Mouse (Mus musculus) adrenal gland, postnatal 25 days (tissue): ENCODE measurements at regions not wholly inside any gene's neighbourhood (a gene's known extent, or its start where the extent isn't known, plus 50 kb on each side); places are given as distances from the start of the nearest gene placed in this dataset.
"Not testable (repeated sequence)": the region's sequence is repeated elsewhere in the genome, so short reads cannot be mapped to it uniquely, and the experiment has no call there.

Experiments used
- DNase-seq: peaks from one replicate; pipeline ENCODE4 v3.0.0; 2021; ENCODE audit warnings: mixed read lengths

DNA sequence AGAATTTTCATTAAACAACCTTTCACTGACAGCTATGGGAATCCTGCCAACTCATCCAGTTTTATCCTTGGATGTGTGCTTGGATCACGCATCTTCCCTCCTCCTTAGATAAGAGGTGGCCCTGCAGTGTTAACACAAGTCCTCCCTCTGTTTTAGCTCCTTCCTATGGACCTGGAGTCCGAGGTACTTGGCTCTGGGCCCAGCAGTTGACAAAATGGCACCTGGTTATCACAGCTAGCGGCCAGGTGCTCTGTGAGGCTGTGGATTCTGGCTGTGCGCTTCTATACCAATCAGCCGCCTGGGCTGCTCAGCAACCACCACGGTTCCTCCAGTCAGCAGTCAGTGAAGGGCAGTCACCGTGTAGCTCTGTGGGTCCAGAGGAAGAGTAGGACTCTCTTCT is 157.4 kb downstream of the Prdm2 start:
- no peak for DNase-seq

DNA sequence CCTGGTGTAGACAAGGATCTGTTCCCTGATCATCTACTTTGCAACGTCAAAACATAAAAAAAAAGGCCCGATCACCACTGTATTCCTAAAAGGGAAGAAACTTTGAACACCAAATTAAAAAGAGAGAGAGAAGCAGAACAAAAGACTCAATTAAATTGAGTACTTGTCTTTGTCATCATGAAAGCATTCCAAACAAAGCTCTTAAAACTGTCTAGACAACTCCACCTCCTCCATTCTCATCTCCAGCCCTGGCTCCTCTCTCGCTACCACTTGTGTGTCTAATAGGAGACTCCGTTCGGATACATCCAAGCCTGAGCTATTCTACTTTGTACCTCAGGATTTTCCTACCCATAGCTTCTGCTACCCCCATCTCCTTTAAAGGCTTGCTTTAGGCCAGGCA is 159.8 kb downstream of the Prdm2 start:
- DNase-seq, result no peak

DNA sequence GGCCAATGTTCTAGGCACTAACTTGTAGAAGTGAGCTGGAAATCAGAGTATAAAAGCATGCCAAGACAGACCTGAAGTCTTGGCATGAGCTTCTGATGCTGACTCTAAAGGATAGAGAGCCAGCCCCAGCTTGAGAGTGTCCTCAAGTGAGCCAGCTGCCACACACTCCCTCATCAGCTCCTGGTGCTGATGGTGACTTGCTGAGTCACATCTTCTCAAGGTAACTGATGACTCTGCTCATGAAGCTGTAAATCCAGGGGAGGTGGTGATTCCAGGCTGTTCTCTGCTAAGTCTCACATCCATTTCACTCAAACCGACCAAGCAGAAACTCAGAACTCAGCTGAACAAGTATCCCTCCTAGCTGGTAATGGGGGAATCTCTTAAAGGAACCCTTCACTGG is 161.6 kb downstream of the Prdm2 start:
- no peak for DNase-seq

DNA sequence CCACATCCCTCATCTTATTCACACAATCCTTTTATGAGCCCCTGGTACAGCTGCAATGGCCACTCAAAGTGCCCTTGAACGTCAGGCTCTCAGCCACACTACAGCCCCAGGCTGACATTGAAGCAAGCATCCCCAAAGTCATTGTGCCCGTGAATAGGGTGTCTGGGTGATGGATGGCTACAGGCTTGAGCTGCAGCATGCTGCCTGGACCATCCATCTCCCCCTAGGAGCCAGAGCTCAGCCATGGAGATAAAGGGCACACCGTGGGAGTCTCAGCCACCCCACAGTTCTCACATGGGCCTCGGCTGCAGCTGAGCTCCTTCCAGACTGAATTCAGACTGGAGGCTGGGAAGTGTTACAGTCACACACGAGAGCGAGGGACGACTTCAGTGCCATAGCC is 167.6 kb downstream of the Prdm2 start:
- DNase-seq, result no peak

DNA sequence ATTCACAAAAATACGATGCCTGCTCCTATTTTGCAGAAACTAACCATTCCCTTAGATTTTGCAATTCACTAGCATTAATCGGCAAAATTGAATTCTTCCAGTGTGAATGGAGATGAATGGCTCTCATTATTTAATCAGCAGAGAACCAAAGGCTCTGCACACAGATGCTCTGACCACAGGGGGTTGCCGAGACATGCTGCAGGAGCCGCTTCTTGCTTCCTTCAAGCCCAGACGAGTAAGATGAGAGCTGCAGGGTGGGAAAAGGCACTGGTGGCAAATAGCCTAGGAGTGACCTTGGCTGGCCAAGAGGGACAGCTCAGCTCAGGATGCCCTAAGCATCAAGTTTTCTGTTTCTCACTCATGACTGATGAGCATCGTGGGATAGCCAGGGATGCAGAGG is 170.0 kb downstream of the Prdm2 start:
- no peak for DNase-seq

DNA sequence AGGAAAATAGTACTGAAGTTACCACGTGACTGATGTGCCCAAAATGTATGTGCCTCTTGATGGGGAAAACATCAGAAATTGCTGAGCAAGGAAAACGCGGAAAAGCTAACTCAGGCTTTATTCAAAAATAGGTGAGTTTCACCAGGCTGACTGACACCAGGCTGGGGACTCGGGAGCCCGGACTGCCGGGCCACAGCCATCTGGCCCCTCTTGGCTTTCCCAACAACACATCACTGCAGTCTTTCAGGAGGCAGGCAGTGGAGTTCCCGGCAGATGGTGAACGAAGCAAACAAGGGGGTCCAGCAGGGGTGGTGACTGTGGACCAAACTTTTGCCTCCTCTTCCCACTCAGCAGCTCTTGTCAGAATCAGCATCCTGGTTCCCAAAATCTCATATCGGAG is 174.2 kb downstream of the Prdm2 start:
- DNase-seq, result no peak

DNA sequence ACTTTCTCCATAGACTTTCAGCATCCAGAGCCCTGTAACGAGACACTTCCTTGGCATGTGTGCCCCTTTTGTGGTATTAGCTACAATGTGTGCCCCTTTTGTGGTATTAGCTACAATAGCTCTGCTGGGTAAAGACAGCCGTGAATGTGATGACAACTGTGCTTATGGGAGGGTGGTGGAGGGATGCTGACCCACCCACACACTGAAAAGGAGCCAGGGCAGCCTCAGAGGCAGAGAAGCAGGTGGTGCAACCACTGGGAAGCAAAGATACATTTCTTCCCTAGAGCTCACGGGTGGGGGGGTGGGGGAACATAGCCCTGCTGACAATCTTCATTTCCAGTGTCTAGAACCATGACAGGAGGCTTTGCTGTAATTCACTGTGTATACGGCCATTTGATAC is 176.1 kb downstream of the Prdm2 start:
- DNase-seq, result no peak

DNA sequence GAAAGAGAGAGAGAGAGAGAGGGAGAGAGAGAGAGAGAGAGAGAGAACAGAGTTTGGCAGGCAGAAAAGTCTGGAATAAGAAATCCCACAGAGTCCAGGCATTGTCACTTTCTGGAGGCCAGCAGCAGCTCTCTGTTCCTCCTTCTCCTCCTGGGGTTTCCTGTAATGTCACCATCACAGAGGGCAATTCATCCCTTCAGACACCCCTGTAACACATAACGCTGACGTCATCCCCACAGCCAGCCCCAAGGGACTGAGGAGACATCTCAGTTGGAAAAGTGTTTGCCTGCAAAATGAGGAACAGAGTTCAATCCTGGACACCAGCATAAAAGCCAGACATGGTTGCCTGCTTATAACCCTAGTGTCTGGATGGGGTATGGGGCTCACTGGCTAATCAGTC is 177.7 kb downstream of the Prdm2 start:
- not testable (repeated sequence) for DNase-seq

DNA sequence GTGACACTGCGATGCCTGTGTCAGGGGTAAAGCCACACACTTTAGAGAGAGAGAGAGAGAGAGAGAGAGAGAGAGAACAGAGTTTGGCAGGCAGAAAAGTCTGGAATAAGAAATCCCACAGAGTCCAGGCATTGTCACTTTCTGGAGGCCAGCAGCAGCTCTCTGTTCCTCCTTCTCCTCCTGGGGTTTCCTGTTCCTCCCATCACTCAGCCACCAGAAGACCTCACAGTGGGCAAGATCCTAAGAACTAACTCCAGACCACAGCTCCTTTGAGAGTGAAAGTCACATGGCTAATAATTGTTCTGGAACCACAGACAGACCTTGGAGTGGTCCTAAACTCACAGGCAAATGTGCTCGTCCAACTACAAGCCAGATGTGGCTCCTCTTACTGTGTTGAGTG is 178.5 kb downstream of the Prdm2 start:
- not testable (repeated sequence) for DNase-seq

DNA sequence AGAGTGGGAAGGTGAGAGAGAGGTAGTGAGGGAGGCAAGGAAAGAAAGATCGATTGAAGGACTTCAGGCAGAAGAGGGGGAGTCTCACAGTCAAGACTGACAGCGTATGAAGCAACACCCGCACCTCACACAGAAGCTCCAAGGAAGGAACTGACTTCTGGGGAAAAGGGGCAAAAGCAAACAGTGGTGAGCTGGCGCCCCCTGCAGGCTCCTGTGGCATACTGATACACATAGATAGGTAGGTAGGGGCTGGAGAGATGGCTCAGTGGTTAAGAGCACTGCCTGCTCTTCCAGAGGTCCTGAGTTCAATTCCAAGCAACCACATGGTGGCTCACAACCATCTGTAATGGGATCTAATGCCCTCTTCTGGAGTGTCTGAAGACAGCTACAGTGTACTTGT is 183.0 kb downstream of the Prdm2 start:
- DNase-seq, result peak; percentile 16

DNA sequence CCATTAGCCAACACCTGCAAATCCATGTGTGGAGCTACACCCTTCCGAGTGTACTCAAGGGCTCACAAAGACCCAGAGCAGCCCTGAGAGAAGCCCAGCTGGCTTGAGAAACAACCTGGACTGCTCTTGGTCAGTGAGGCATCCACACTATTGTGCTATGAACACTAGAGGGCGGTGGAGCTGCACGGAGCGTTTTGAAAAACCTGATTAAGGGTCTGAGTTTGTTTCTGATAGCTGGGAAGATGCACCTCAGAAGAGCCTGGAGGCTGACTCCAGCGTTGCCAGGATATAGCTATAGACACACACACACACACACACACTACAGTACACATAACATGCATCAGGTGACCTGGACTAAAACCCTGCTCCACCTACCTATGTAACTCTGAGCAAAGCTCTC is 185.5 kb downstream of the Prdm2 start:
- peak; percentile 55 for DNase-seq

DNA sequence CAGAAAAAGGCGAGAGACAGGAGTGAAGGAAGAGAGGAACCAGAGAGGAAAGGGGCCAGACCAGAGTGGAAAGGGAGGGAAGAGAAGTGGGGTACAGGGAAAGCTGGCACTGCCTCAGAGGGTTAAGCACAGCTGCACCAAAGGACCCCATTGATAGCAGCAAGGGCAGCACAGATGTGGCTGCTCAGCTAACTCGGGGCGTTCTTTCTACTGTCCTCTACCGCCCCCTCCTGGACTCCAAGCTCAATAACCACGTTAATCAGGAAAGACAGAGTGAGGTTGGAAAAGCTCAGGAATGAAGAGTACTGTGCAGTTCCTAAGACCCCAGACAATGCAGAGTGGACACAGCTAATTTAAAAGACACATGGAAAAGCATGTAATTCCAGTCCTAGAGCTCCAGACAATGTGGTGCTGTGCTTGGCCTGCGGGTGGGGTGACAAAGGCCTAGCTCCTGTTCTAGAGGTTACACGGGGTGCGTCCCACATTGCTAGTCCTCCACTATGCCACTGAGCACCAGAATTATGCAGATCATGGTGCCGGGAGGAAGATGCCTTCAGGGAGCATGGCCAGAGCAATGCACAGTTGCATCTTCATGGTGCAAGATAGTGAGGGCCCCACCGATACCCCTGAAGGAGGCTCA is 191.4 kb downstream of the Prdm2 start:
- peak; percentile 72 for DNase-seq

DNA sequence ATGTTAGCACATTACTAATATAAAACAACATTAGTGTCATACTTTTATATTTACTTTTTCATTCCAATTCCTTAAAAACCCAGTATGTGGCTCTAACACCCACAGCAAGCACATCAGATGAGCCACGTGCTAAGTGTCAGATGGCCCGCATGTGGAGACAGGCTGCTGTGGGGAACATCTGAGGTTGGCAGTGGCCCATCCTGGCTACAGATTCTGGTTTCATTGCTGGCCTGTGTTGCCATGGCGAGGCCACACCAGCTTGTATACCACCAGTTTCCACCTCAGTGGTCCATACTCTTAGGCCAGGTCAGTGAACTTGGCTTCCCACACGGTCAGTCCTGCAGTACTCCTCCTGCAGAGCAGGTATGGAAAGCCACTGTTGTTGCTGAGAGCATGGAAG is 192.1 kb downstream of the Prdm2 start:
- no peak for DNase-seq

DNA sequence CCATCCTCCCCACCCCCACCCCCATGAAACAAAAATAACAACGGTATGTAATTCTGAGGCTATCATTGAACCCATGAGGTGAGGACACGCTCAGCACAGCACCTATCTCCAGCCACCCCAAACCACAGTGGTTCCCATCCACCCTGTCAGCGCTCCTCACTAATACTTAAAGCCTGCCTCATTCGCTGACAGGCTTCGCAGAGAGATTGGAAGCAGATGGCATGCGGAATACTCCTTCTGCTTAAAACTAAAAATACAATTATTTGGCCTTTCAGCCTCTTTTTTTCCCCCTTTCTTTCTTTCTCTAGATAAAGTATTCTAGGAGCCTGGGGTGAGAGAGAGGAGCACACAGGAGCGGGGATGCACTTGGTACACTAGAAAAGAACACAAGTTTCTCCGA is 199.9 kb downstream of the Prdm2 start:
- DNase-seq, result no peak

DNA sequence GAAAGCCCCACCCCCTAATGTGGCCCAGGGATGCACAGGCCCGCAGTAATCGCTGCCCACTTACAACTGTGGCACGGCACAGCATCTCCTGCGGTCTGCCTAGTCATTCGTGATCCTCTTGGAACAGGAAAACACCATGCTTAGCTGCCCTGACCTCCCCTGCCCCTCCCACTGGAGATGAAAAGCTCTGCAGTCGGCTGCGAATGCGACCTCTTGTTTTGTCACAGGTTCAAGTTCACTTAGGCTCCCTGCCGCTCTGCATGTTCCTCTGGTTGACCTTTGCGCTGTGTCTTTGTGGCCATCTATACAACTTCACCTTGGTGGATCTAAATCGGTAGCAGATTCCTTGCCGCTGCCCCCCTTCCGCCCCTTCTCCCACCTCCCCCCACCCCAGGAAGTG is 210.8 kb downstream of the Prdm2 start:
- no peak for DNase-seq

DNA sequence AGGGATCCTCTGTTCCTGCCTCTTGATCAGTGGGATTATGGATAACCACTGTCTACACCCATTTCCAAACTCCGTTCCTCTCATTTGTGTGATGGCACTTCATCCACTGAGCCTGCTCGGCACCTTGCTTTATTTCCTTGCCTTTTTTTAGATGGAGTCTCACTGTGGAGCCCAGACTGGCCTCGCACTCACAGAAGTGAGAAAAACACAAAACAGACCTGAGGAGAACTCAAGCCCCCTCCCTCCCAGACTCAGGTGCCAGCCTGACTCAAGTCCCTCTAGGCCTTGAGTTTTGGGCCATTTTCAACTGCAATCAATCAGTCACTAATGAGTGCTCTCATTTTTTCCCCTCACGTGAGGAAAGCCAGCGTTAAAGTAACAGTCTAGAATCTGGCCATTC is 211.3 kb downstream of the Prdm2 start:
- no peak for DNase-seq

DNA sequence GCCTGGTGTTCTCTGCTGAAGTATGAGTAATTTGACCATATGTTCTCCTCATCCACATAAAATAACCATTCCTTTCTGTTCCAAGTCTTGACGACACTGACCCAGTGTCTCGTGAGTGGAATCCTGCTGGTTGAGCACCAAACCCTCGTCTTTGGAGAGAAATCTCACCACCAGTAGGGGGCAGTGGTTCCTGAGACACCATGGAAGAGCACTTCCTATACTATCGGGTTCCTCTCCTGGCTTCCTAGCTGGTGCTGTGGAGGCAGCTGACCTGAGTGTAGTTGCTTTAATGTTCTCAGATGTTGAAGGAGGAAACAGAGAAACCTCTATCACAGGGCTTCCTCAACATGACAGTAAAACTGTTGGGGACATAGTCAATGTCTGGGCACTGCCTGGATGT is 216.4 kb downstream of the Prdm2 start:
- no peak for DNase-seq

DNA sequence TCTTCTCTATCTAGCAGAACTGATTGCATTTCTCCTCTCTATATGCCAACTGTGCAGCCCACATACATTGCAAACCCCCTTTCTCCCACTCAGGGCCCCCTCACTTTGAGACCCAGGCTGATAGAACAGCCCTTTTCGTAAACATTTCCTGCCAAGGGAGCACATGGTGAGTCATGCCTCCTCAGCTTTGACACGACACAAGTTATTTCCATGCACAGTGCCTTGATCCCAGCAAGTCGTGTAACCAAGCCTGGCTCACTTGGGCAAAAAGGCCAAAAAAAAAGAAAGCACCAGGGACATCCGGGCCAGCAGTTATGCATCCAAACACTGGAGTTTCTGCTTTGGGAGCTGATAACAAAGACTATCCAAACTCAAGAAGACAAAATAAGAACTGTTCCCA is 221.4 kb downstream of the Prdm2 start:
- no peak for DNase-seq

DNA sequence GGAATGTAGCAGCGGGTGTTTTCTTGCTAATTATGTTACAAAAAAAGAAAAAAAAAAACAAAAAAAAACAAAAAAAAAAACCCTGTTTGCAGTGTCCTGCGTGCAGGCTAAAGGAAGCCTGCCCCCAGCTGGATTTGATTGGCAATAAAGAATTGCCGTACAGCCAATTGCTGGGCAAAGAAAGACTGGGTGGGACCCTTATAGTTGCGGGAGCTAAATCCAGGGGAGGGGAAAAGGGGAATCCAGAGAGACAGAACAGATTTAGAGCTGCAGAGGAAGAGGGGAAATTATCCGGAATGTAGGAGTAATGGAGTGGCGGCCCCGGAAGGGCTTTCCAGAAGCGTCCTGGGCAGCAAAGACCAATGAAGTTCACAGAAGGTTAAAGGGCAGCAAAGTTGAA is 223.6 kb downstream of the Prdm2 start:
- DNase-seq, result no peak

DNA sequence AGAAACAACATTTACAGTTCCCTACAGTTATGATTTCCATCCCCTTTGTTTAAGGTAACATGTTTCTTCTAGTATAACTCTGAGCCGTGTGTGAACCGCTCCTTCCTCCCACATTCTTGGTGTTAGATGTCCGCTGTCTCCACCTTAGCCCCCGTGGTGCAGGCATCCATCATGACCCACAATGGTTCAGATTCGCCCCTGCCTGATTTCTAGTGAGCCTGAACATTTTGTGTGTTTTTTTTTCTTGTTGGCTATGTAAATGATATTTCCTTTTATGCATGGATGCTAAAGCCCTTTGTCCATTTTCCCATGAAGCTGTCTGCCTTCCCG is 229.5 kb downstream of the Prdm2 start:
- DNase-seq, result no peak

DNA sequence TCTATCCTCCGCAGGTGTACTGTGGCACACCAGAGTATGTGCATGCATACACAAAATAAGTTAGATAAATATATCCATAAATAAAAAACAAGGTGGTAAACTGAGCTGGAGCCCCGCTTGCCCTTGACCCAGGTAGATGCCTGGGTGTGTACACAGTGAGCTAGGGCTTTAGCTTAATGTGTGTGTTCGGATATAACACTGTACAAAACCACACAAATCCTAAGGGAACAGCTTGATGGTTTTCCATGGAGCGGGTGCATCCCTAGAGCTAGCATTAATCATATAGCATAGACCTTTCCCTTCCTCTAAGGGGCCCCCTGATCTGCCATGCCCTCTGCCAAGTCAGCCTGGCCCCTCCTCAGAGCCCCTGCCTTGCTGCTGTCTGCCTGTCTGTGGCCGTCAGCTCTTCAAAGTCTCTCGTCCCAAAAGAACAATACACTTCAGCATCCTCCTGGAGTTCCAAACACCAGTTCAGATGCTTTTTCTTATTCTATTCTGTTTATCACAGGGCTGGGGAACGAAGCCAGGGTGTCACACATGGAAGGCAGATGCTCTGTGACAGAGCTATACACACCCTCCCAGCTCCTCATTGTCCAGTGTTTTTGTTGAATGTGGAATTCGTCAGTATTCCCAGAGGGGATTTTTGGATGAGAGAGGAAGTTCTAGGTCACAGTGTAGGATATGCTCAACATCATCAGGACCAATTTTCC is 230.1 kb downstream of the Prdm2 start:
- no peak for DNase-seq

DNA sequence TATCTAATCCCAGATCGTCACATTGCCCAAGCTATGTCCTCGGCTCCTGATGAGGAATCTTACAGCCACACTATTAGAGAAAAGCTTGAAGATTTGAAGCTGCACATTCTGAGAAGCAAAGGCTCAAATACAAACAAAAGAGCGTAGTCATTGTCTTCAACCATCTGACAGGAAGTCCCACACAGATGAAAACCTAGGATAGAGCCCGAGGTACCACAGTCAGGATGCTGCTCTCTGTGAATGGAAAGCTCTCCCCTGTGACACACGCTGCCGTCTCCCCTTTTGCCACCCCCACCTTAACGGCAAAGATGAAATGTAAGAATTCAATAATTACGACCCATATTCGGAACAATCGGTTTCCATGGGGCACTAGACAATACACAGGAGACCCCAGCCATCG is 237.2 kb downstream of the Prdm2 start:
- DNase-seq, result no peak

DNA sequence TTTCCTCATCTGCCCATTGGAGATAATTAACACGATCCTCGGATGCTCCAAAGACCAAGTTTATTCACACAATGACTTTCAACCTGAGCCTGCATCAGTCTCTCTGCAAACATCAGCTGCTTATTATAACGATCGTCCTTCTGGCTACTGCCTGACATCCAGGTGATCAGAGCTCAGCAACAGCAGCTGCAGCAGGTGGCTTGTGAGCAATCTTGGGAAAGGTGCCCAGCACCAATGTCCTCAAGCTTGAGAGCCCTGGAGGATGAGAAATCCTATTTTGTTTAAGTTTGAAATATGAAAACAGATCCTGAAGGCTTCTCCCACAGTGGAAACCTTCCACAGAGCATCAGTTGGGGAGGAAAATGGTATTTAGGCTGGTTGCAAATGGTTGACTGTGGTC is 242.8 kb downstream of the Prdm2 start:
- DNase-seq, result no peak

DNA sequence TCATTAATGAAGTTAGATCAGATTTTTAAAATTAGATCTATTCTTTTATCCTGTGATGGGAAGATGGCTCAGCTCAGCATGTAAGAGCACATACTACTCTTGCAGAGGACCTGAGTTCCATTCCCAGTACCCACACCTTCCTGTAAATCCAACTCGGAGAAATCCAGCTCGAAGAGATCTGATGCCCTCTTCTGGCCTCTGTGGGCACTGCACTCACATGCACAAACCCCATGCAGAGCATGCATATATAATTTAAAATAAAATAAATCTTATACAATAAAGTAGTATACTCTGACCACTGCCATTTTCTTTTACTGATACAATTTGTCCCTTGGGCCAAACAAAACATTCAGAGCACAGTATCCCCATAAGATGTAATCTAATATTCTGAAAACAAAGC is 245.2 kb downstream of the Prdm2 start:
- no peak for DNase-seq
